In the genomic region with DNA sequence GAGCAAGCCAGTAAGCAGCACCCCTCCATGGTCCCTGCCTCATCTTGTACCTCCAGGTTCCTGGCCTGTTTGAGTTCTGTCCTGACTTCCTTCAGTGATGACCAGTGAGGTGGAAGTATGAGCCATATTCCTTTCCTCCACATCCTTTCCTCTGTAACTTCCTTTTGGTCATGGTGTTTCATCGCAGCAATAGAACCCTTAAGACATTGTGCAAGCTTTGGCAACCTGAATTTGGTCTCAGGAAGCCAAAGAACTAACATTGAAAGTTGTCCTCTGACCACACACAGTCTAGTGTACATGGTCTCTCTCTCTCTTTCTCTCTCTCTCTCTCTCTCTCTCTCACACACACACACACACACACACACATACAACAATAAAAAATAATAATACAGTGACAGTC, we compare ENCODE assay signal across 23 mouse cellular contexts. TPM values are rescaled to one million over a fixed set of nuclear protein-coding genes. Genes with fewer than 3 reads are reported as not detected.
A peak's percentile ranks its signal among the peaks of the same experiment; 100 is the strongest.
DNase-seq lines count a peak whose midpoint lies in the region; ATAC-seq and TF ChIP-seq lines count a peak whose summit lies in the region.
"Had no signal": no experiment of that assay in that cellular context is flagged by ENCODE, and none has a peak within 500 bp of the region (broad histone marks: within the 10 kb centered on the region; RNA-seq: fewer than 3 reads in every experiment).

No protein-coding gene starts in this region.

- H3K79me2 ChIP-seq in heart, adult 2 months (replicated peaks; ENCODE audit: control insufficient read depth, insufficient read depth, low read length): no peaks in the 10 kb centered on the region

- no peak for TF ChIP-seq EP300 in heart, adult 2 months (IDR thresholded peaks at IDR 0.05; ENCODE audit: insufficient read depth, low read depth, low read length)
- TF ChIP-seq EP300 in liver, embryonic 14.5 days (IDR thresholded peaks at IDR 0.05; ENCODE audit: low read depth): no peak
- TF ChIP-seq EP300 in liver, postnatal 0 days (IDR thresholded peaks at IDR 0.05; ENCODE audit: low read depth): no peak

- no peak for TF ChIP-seq CTCF in heart, adult 2 months (IDR thresholded peaks at IDR 0.05)
- TF ChIP-seq CTCF in liver, embryonic 14.5 days (IDR thresholded peaks at IDR 0.05; ENCODE audit: low read depth): no peak
- TF ChIP-seq CTCF in liver, postnatal 0 days (IDR thresholded peaks at IDR 0.05; ENCODE audit: low read depth): no peak

- H3K4me1 ChIP-seq in heart, adult 2 months (ENCODE audit: control insufficient read depth, insufficient read depth, low read length): peaks cover 19% of the 10 kb centered on the region
- H3K4me1 ChIP-seq in liver, embryonic 14.5 days (replicated peaks; ENCODE audit: control insufficient read depth in 2 of 2, insufficient read depth in 2 of 2, low read length in 1 of 2): peaks cover 15 to 16% of the 10 kb centered on the region in 2 experiments
- peaks cover 15% of the 10 kb centered on the region for H3K4me1 ChIP-seq in liver, postnatal 0 days (ENCODE audit: insufficient read depth)
- peaks cover 22% of the 10 kb centered on the region for H3K4me1 ChIP-seq in limb, embryonic 15.5 days
- no peaks in the 10 kb centered on the region for H3K4me1 ChIP-seq in hindbrain, embryonic 14.5 days (replicated peaks; ENCODE audit: control insufficient read depth, insufficient read depth, low read length)
- H3K4me1 ChIP-seq: forebrain, embryonic 13.5 days had no signal

- no peak overlapping the region for H3K4me2 ChIP-seq in liver, embryonic 14.5 days (ENCODE audit: low read depth)
- H3K4me2 ChIP-seq in liver, postnatal 0 days (ENCODE audit: low read depth, low read length): no peak overlapping the region
- no peak overlapping the region for H3K4me2 ChIP-seq in limb, embryonic 15.5 days
- no peak overlapping the region for H3K4me2 ChIP-seq in hindbrain, embryonic 14.5 days (replicated peaks)
- H3K4me2 ChIP-seq: forebrain, embryonic 13.5 days; hindbrain, embryonic 13.5 days; neural tube, embryonic 13.5 days had no signal

- peak overlapping the region; percentile 33; the same call in 1 of the 2 replicates for H3K27ac ChIP-seq in heart, adult 2 months
- H3K27ac ChIP-seq in liver, embryonic 14.5 days: peak overlapping the region; percentile 52; the same call in 1 of the 2 replicates
- H3K27ac ChIP-seq in liver, postnatal 0 days (ENCODE audit: low read depth): no peak overlapping the region; the same call in 1 of the 2 replicates
- H3K27ac ChIP-seq in limb, embryonic 15.5 days: peak overlapping the region; percentile 55; the same call in 1 of the 2 replicates
- no peak overlapping the region for H3K27ac ChIP-seq in hindbrain, embryonic 14.5 days
- H3K27ac ChIP-seq: forebrain, embryonic 13.5 days; hindbrain, embryonic 13.5 days; layer of hippocampus, adult 2 months; neural tube, embryonic 13.5 days had no signal

- no peaks in the 10 kb centered on the region for H3K27me3 ChIP-seq in heart, adult 2 months (ENCODE audit: control insufficient read depth, insufficient read depth, low read length)
- H3K27me3 ChIP-seq in liver, embryonic 14.5 days (ENCODE audit: control insufficient read depth, insufficient read depth, low read length): no peaks in the 10 kb centered on the region
- H3K27me3 ChIP-seq in liver, postnatal 0 days (ENCODE audit: insufficient read depth, low read length): no peaks in the 10 kb centered on the region
- no peaks in the 10 kb centered on the region for H3K27me3 ChIP-seq in limb, embryonic 15.5 days
- H3K27me3 ChIP-seq in hindbrain, embryonic 14.5 days (ENCODE audit: control insufficient read depth, insufficient read depth, low read length): no peaks in the 10 kb centered on the region
- H3K27me3 ChIP-seq: CH12.LX; forebrain, embryonic 13.5 days; heart, embryonic 13.5 days; hindbrain, embryonic 13.5 days; neural tube, embryonic 13.5 days; Patski had no signal

- no peak overlapping the region for H3K4me3 ChIP-seq in heart, adult 2 months
- H3K4me3 ChIP-seq in liver, embryonic 14.5 days (ENCODE audit: insufficient read depth in 1 of 2, low read depth in 2 of 2, low read length in 2 of 2): no peak overlapping the region
- no peak overlapping the region for H3K4me3 ChIP-seq in liver, postnatal 0 days (ENCODE audit: low read depth, low read length)
- no peak overlapping the region for H3K4me3 ChIP-seq in limb, embryonic 15.5 days
- H3K4me3 ChIP-seq in hindbrain, embryonic 14.5 days (replicated peaks; ENCODE audit: low read length): no peak overlapping the region
- H3K4me3 ChIP-seq: forebrain, embryonic 13.5 days; heart, embryonic 13.5 days; hindbrain, embryonic 13.5 days; layer of hippocampus, adult 2 months; neural tube, embryonic 13.5 days had no signal

- no peaks in the 10 kb centered on the region for H3K36me3 ChIP-seq in heart, adult 2 months (ENCODE audit: control insufficient read depth, insufficient read depth, low read length)
- H3K36me3 ChIP-seq in liver, embryonic 14.5 days (replicated peaks; ENCODE audit: control insufficient read depth, insufficient read depth, low read depth): no peaks in the 10 kb centered on the region
- H3K36me3 ChIP-seq in liver, postnatal 0 days (replicated peaks; ENCODE audit: insufficient read depth, low read length): no peaks in the 10 kb centered on the region
- H3K36me3 ChIP-seq in limb, embryonic 15.5 days: no peaks in the 10 kb centered on the region
- no peaks in the 10 kb centered on the region for H3K36me3 ChIP-seq in hindbrain, embryonic 14.5 days (replicated peaks; ENCODE audit: control insufficient read depth, insufficient read depth)
- H3K36me3 ChIP-seq: G1E; heart, embryonic 13.5 days; hindbrain, embryonic 13.5 days; neural tube, embryonic 13.5 days had no signal

- DNase-seq in heart, adult 2 months: no peak
- no peak for DNase-seq in heart, adult 9 months (ENCODE audit: low spot score in 2 of 2)
- DNase-seq in liver, embryonic 14.5 days (ENCODE audit: low read depth in 3 of 3, low spot score in 3 of 3): no peak
- no peak for DNase-seq in liver, postnatal 0 days
- DNase-seq in hindbrain, embryonic 14.5 days (ENCODE audit: low spot score): no peak
- DNase-seq in spleen, adult 12 weeks (ENCODE audit: low spot score): no peak
- DNase-seq: cerebellum, adult 18-20 months; cerebellum, postnatal 14 days; kidney, adult 9 months; kidney, postnatal 14 days; midbrain, embryonic 14.5 days had no signal

- no peak overlapping the region for H3K9ac ChIP-seq in heart, adult 2 months (ENCODE audit: low read depth, low read length)
- H3K9ac ChIP-seq in liver, embryonic 14.5 days (replicated peaks): no peak overlapping the region
- no peak overlapping the region for H3K9ac ChIP-seq in liver, postnatal 0 days (replicated peaks)
- H3K9ac ChIP-seq in limb, embryonic 15.5 days: no peak overlapping the region
- no peak overlapping the region for H3K9ac ChIP-seq in hindbrain, embryonic 14.5 days
- H3K9ac ChIP-seq: forebrain, embryonic 13.5 days; heart, embryonic 13.5 days; hindbrain, embryonic 13.5 days; neural tube, embryonic 13.5 days had no signal

- intact Hi-C loops in heart, adult 2 months (cut with DNase I): loop anchor here (2.0 to 10.0 kb wide), 2 partner anchors 14 to 58 kb away; no protein-coding TSS in a partner anchor

- no peak for ATAC-seq in liver, embryonic 14.5 days (ENCODE audit: insufficient read depth)
- ATAC-seq in liver, postnatal 0 days: no peak
- no peak for ATAC-seq in limb, embryonic 15.5 days (ENCODE audit: insufficient number of reproducible peaks, low FRiP score, low TSS enrichment, low read depth)
- ATAC-seq in hindbrain, embryonic 14.5 days (ENCODE audit: low FRiP score): no peak
- ATAC-seq in erythroblast, adult 5-6 weeks (replicated peaks; ENCODE audit: low FRiP score, poor library complexity, severe bottlenecking): no peak
- ATAC-seq: forebrain, embryonic 13.5 days had no signal

- H3K9me3 ChIP-seq in liver, embryonic 14.5 days (ENCODE audit: control insufficient read depth, low read length): no peaks in the 10 kb centered on the region
- no peaks in the 10 kb centered on the region for H3K9me3 ChIP-seq in liver, postnatal 0 days (ENCODE audit: low read length)
- H3K9me3 ChIP-seq in limb, embryonic 15.5 days: no peaks in the 10 kb centered on the region
- H3K9me3 ChIP-seq in hindbrain, embryonic 14.5 days (ENCODE audit: control insufficient read depth, low read length): no peaks in the 10 kb centered on the region
- H3K9me3 ChIP-seq: forebrain, embryonic 13.5 days; G1E; heart, embryonic 13.5 days; hindbrain, embryonic 13.5 days; neural tube, embryonic 13.5 days had no signal

- 36% methylated on average over 1 of the region's 1 CpGs for WGBS in heart, adult 2 months
- 74% methylated on average over 1 of the region's 1 CpGs for WGBS in liver, embryonic 14.5 days (ENCODE audit: insufficient replicate concordance)
- 83% methylated on average over 1 of the region's 1 CpGs for WGBS in liver, postnatal 0 days (ENCODE audit: insufficient replicate concordance)
- 94% methylated on average over 1 of the region's 1 CpGs for WGBS in limb, embryonic 15.5 days
- 86% methylated on average over 1 of the region's 1 CpGs for WGBS in hindbrain, embryonic 14.5 days

- no peak for TF ChIP-seq POLR2A in heart, adult 2 months (IDR thresholded peaks at IDR 0.05; ENCODE audit: insufficient read depth, low read depth, low read length)

RNA-seq across cellular contexts. Expression of gene Pacsin2, which starts 8.8 kb away (rescaled TPM):
- total RNA-seq in heart, adult 2 months (2021): 100 to 1,000 TPM; 200 to 246 TPM
- polyA plus RNA-seq in heart, adult 2 months (2012; rRNA removed): 111 and 169 TPM in 2 replicates
- polyA plus RNA-seq in liver, embryonic 14.5 days (2012; rRNA removed): 30.1 and 39.7 TPM in 2 replicates
- polyA plus RNA-seq in liver, embryonic 14.5 days (2014; fragmentation: Nextera tagmentation; extraction: Ambion mirVana): 32.8 and 37.6 TPM in 2 replicates
- 20.6 and 24.3 TPM in 2 replicates for polyA plus RNA-seq in liver, postnatal 0 days (2015; fragmentation: Nextera tagmentation; extraction: Ambion mirVana)
- polyA plus RNA-seq in limb, embryonic 15.5 days (2015; fragmentation: Nextera tagmentation; extraction: Ambion mirVana): 57.2 and 65.8 TPM in 2 replicates
- 20.5 and 21.5 TPM in 2 replicates for polyA plus RNA-seq in hindbrain, embryonic 14.5 days (2014; fragmentation: Nextera tagmentation; extraction: Ambion mirVana)
- 102 and 137 TPM in 2 replicates for total RNA-seq in erythroblast, adult 5-6 weeks (2015; ENCODE audit: low replicate concordance)
- total RNA-seq in erythroblast, adult 5-6 weeks (2017; ENCODE audit: low replicate concordance): 285 and 310 TPM in 2 replicates

RNA-seq across cellular contexts. Expression of gene Ttll1, which starts 37.4 kb away (rescaled TPM):
- total RNA-seq in heart, adult 2 months (2021): 10 to 100 TPM; 52.1 to 62.9 TPM
- 37.6 and 41.3 TPM in 2 replicates for polyA plus RNA-seq in heart, adult 2 months (2012; rRNA removed)
- 3.5 and 3.7 TPM in 2 replicates for polyA plus RNA-seq in liver, embryonic 14.5 days (2012; rRNA removed)
- polyA plus RNA-seq in liver, embryonic 14.5 days (2014; fragmentation: Nextera tagmentation; extraction: Ambion mirVana): 1.9 and 2.7 TPM in 2 replicates
- 2.7 and 3.2 TPM in 2 replicates for polyA plus RNA-seq in liver, postnatal 0 days (2015; fragmentation: Nextera tagmentation; extraction: Ambion mirVana)
- 19.1 and 19.3 TPM in 2 replicates for polyA plus RNA-seq in limb, embryonic 15.5 days (2015; fragmentation: Nextera tagmentation; extraction: Ambion mirVana)
- polyA plus RNA-seq in hindbrain, embryonic 14.5 days (2014; fragmentation: Nextera tagmentation; extraction: Ambion mirVana): 59.5 and 74.7 TPM in 2 replicates
- 8.4 and 8.5 TPM in 2 replicates for total RNA-seq in erythroblast, adult 5-6 weeks (2015; ENCODE audit: low replicate concordance)
- 1.8 and 8.3 TPM in 2 replicates for total RNA-seq in erythroblast, adult 5-6 weeks (2017; ENCODE audit: low replicate concordance)

RNA-seq across cellular contexts. Expression of gene Bik, which starts 53.4 kb away (rescaled TPM):
- total RNA-seq in heart, adult 2 months (2021): 10 to 100 TPM in 1 of 2 experiments, 1 to 10 TPM in 1; 8.3 to 10.9 TPM
- polyA plus RNA-seq in heart, adult 2 months (2012; rRNA removed): 11.7 and 21.8 TPM in 2 replicates
- 1.3 and 1.8 TPM in 2 replicates for polyA plus RNA-seq in liver, embryonic 14.5 days (2012; rRNA removed)
- polyA plus RNA-seq in liver, embryonic 14.5 days (2014; fragmentation: Nextera tagmentation; extraction: Ambion mirVana): 1.4 and 2.0 TPM in 2 replicates
- polyA plus RNA-seq in liver, postnatal 0 days (2015; fragmentation: Nextera tagmentation; extraction: Ambion mirVana): 6.2 and 6.4 TPM in 2 replicates
- 4.1 and 5.0 TPM in 2 replicates for polyA plus RNA-seq in limb, embryonic 15.5 days (2015; fragmentation: Nextera tagmentation; extraction: Ambion mirVana)
- polyA plus RNA-seq in hindbrain, embryonic 14.5 days (2014; fragmentation: Nextera tagmentation; extraction: Ambion mirVana): 0.84 and 1.1 TPM in 2 replicates
- total RNA-seq in erythroblast, adult 5-6 weeks (2015; ENCODE audit: low replicate concordance): not detected in 2 replicates
- total RNA-seq in erythroblast, adult 5-6 weeks (2017; ENCODE audit: low replicate concordance): 0.84 TPM in 1 of 2 replicates, not detected in the other
- total RNA-seq: CH12.LX; G1E; layer of hippocampus, adult 2 months; layer of hippocampus, postnatal 25 days had no signal
- polyA plus RNA-seq: erythroblast, embryonic 14.5 days; G1E had no signal

Comparison
In these comparisons a context has a peak if more than half of its experiments do, and no peak if none do; other contexts are left out.
1. H3K27ac ChIP-seq: peak in heart, adult 2 months (single experiment), liver, embryonic 14.5 days (single experiment) and limb, embryonic 15.5 days (single experiment); none in liver, postnatal 0 days (single experiment) and hindbrain, embryonic 14.5 days (single experiment).